Mouse (Mus musculus) heart, postnatal 0 days (tissue): ENCODE data around the gene Limch1.

Source experiments
- CTCF ChIP-seq: IDR thresholded peaks from 2 replicates; pipeline ENCODE4 v1.5.1; 2016; ENCODE audit warnings: antibody characterized with exemption, control low read depth, low read depth
- EP300 ChIP-seq: IDR thresholded peaks from 2 replicates; pipeline ENCODE4 v1.6.1; 2016; ENCODE audit warnings: antibody characterized with exemption, low read depth

DNA sequence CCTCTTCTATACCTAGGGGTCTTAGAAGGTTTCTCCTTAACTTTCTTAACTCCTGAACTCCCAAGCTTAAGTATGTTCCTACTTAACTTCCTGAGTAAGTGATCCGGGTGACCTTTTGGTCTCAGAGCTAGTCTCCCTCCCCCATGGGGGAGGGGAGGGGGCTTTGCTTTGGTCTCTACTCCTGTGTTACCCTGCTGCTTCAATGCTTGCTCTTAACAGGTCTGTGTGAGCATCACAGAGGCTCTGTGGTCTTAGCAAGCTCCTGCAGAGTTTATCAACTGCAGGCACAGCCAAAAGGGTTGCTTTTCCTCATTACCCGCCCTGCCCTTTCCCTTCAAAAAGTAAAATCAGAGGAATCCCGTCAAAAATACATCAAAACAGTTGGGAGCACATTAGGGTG, 250.5 kb downstream of the Limch1 start:
- TF ChIP-seq CTCF (no peak), EP300 (no peak)
